Mouse (Mus musculus): ENCODE measurements around the gene Zfp335. TPM values are rescaled to one million over a fixed set of nuclear protein-coding genes. Genes with fewer than 3 reads are reported as not detected.
"Not testable (repeated sequence)": the region's sequence is repeated elsewhere in the genome, so short reads cannot be mapped to it uniquely, and the experiment has no call there.

Gene Zfp335
- polyA plus RNA-seq, 1 experiment from 2014 or later = 3.6 TPM

- Histone ChIP-seq H3K36me3 (ENCODE audit: control insufficient read depth, insufficient read depth) (no peaks in the 10 kb centered on the region), H3K27ac (ENCODE audit: low read depth, low read length) (no peak overlapping the region), H3K4me3 (ENCODE audit: low read depth, low read length) (no peak overlapping the region), H3K9me3 (ENCODE audit: control insufficient read depth) (no peaks in the 10 kb centered on the region), H3K4me1 (replicated peaks; ENCODE audit: control insufficient read depth, insufficient read depth, low read length) (peaks cover 3% of the 10 kb centered on the region; the same call in 1 of the 2 replicates), H3K4me2 (replicated peaks; ENCODE audit: low read depth) (no peak overlapping the region), H3K9ac (ENCODE audit: low read depth, low read length) (no peak overlapping the region), H3K27me3 (replicated peaks; ENCODE audit: control insufficient read depth, insufficient read depth, low read length) (no peaks in the 10 kb centered on the region)
- peak; percentile 67 for ATAC-seq
- TF ChIP-seq CTCF (IDR thresholded peaks at IDR 0.05; ENCODE audit: low read depth) = peak; percentile 45
- WGBS = 48% methylated on average over 6 of the region's 6 CpGs
Measured at GRCm38 (mm10) chr2:164871602-164872303, 39.8 kb downstream of the Zfp335 start.

GRCm38 (mm10) chr2:164868491-164868890 is 43.1 kb downstream of the Zfp335 start:
- Histone ChIP-seq H3K4me1 (replicated peaks; ENCODE audit: control insufficient read depth, insufficient read depth, low read length) (peaks cover 3% of the 10 kb centered on the region; the same call in 1 of the 2 replicates), H3K9me3 (ENCODE audit: control insufficient read depth) (no peaks in the 10 kb centered on the region), H3K9ac (ENCODE audit: low read depth, low read length) (no peak overlapping the region), H3K4me3 (ENCODE audit: low read depth, low read length) (no peak overlapping the region), H3K27ac (ENCODE audit: low read depth, low read length) (no peak overlapping the region), H3K4me2 (replicated peaks; ENCODE audit: low read depth) (no peak overlapping the region), H3K36me3 (ENCODE audit: control insufficient read depth, insufficient read depth) (no peaks in the 10 kb centered on the region), H3K27me3 (replicated peaks; ENCODE audit: control insufficient read depth, insufficient read depth, low read length) (no peaks in the 10 kb centered on the region)
- 51% methylated on average over 7 of the region's 7 CpGs for WGBS
- ATAC-seq = no peak
- no peak for TF ChIP-seq CTCF (IDR thresholded peaks at IDR 0.05; ENCODE audit: low read depth)

GRCm38 (mm10) chr2:164867566-164867965 is 44.0 kb downstream of the Zfp335 start:
- no peak for ATAC-seq

GRCm38 (mm10) chr2:164866741-164867551 is 44.6 kb downstream of the Zfp335 start:
- WGBS = 44% methylated on average over 16 of the region's 16 CpGs
- Histone ChIP-seq H3K27me3 (replicated peaks; ENCODE audit: control insufficient read depth, insufficient read depth, low read length) (no peaks in the 10 kb centered on the region), H3K4me2 (replicated peaks; ENCODE audit: low read depth) (no peak overlapping the region; the same call in 1 of the 2 replicates), H3K9me3 (ENCODE audit: control insufficient read depth) (no peaks in the 10 kb centered on the region), H3K9ac (ENCODE audit: low read depth, low read length) (no peak overlapping the region), H3K36me3 (ENCODE audit: control insufficient read depth, insufficient read depth) (no peaks in the 10 kb centered on the region), H3K4me3 (ENCODE audit: low read depth, low read length) (no peak overlapping the region), H3K4me1 (replicated peaks; ENCODE audit: control insufficient read depth, insufficient read depth, low read length) (no peaks in the 10 kb centered on the region), H3K27ac (ENCODE audit: low read depth, low read length) (peak overlapping the region; percentile 35)
- TF ChIP-seq CTCF (IDR thresholded peaks at IDR 0.05; ENCODE audit: low read depth) = 0 out of 2 replicates have a peak, but pooled peaks have one; percentile 1
- peak; percentile 14; the same call in 1 of the 2 replicates for ATAC-seq

More at GRCm38 (mm10) chr2:164867566-164867965, 44.0 kb downstream of the Zfp335 start:
- Histone ChIP-seq H3K4me1 (replicated peaks; ENCODE audit: control insufficient read depth, insufficient read depth, low read length) (peaks cover 2% of the 10 kb centered on the region; the same call in 1 of the 2 replicates), H3K36me3 (ENCODE audit: control insufficient read depth, insufficient read depth) (no peaks in the 10 kb centered on the region), H3K4me3 (ENCODE audit: low read depth, low read length) (no peak overlapping the region), H3K9ac (ENCODE audit: low read depth, low read length) (no peak overlapping the region), H3K4me2 (replicated peaks; ENCODE audit: low read depth) (no peak overlapping the region), H3K9me3 (ENCODE audit: control insufficient read depth) (no peaks in the 10 kb centered on the region), H3K27me3 (replicated peaks; ENCODE audit: control insufficient read depth, insufficient read depth, low read length) (no peaks in the 10 kb centered on the region), H3K27ac (ENCODE audit: low read depth, low read length) (peak overlapping the region; percentile 35; the same call in 1 of the 2 replicates)
- TF ChIP-seq CTCF (IDR thresholded peaks at IDR 0.05; ENCODE audit: low read depth) = peak; percentile 68
- 93% methylated on average over 7 of the region's 7 CpGs for WGBS

GRCm38 (mm10) chr2:164864593-164864992 is 47.0 kb downstream of the Zfp335 start:
- Histone ChIP-seq H3K9me3 (ENCODE audit: control insufficient read depth) (no peaks in the 10 kb centered on the region), H3K4me3 (ENCODE audit: low read depth, low read length) (no peak overlapping the region), H3K36me3 (ENCODE audit: control insufficient read depth, insufficient read depth) (no peaks in the 10 kb centered on the region), H3K4me1 (replicated peaks; ENCODE audit: control insufficient read depth, insufficient read depth, low read length) (no peaks in the 10 kb centered on the region), H3K4me2 (replicated peaks; ENCODE audit: low read depth) (no peak overlapping the region), H3K27ac (ENCODE audit: low read depth, low read length) (no peak overlapping the region), H3K27me3 (replicated peaks; ENCODE audit: control insufficient read depth, insufficient read depth, low read length) (no peaks in the 10 kb centered on the region), H3K9ac (ENCODE audit: low read depth, low read length) (no peak overlapping the region)
- no peak for TF ChIP-seq CTCF (IDR thresholded peaks at IDR 0.05; ENCODE audit: low read depth)
- WGBS = 40% methylated on average over 4 of the region's 4 CpGs
- ATAC-seq = no peak

- not testable (repeated sequence) for ATAC-seq; H3K27ac ChIP-seq (ENCODE audit: low read depth, low read length); H3K9me3 ChIP-seq (ENCODE audit: control insufficient read depth); H3K36me3 ChIP-seq (ENCODE audit: control insufficient read depth, insufficient read depth); H3K4me1 ChIP-seq (replicated peaks; ENCODE audit: control insufficient read depth, insufficient read depth, low read length); H3K27me3 ChIP-seq (replicated peaks; ENCODE audit: control insufficient read depth, insufficient read depth, low read length); H3K4me3 ChIP-seq (ENCODE audit: low read depth, low read length); H3K9ac ChIP-seq (ENCODE audit: low read depth, low read length); H3K4me2 ChIP-seq (replicated peaks; ENCODE audit: low read depth)
- WGBS = 88% methylated on average over 8 of the region's 9 CpGs
Measured at GRCm38 (mm10) chr2:164863411-164863810, 48.1 kb downstream of the Zfp335 start.
